Mouse (Mus musculus) liver, adult (tissue): ENCODE data around the gene Vcl.

ENCODE experiments used
- GATA4 ChIP-seq: IDR thresholded peaks from 2 replicates; pipeline ENCODE4 v1.6.1; 2014; ENCODE audit warnings: mild to moderate bottlenecking, low read length; ENCODE audit not compliant: insufficient replicate concordance

Gene Vcl

GRCm38 (mm10) chr14:20983832-20984231 is 54.6 kb downstream of the Vcl start:
- peak; percentile 83; the same call in 1 of the 2 replicates for TF ChIP-seq GATA4

GRCm38 (mm10) chr14:20985482-20985881 is 56.3 kb downstream of the Vcl start:
- no peak for TF ChIP-seq GATA4

GRCm38 (mm10) chr14:20991492-20991891 is 62.3 kb downstream of the Vcl start:
- no peak for TF ChIP-seq GATA4

DNA sequence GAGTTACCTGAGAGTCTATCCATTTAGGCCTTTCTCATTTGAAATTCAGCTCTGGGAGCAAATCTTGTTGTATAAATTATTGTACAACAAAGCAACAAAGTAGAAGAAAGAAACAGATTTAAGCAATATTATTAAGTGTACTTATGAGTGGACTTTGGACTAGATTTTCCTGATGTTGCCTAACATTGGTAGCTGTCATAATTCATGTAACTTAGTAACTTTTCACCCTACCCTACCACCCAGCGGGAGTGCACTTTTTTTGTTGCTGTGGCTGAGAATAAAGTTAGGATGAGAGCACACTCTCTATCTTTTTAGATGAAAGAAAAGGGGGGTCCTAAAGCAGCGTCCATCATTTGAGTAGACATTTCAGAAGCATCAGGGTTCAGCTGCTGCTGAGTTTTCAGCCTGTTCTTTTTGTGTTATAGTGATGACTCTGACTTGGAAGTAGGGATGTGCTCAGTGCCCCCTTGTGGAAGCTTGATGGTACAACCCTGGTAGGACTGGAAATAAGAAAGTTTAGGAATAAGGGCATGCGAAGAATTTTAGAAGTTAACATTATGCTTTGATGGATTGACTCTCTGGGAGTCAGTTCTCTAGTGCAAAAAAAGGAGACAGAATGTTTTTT is 64.0 kb downstream of the Vcl start:
- no peak for TF ChIP-seq GATA4

GRCm38 (mm10) chr14:20994475-20994874 is 65.3 kb downstream of the Vcl start:
- TF ChIP-seq GATA4: peak; percentile 73; the same call in 1 of the 2 replicates

DNA sequence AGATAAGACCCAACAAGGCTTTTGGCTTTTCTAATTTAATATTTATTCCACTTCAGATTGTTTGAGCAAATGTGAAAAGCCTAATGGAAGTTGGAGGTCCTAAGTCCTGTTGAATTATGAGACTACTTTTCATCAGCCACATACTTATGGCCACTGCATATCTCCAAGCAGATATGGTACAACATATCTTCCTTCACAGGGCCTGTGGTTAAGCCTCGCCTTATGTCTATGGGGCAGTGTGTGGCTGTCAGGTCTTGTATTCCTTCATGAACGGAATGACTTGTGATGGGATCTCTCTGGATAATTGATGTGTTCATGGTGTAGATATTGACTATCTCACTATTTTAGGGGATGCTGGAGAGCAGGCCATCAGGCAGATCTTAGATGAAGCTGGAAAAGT is 66.3 kb downstream of the Vcl start:
- TF ChIP-seq GATA4: no peak

DNA sequence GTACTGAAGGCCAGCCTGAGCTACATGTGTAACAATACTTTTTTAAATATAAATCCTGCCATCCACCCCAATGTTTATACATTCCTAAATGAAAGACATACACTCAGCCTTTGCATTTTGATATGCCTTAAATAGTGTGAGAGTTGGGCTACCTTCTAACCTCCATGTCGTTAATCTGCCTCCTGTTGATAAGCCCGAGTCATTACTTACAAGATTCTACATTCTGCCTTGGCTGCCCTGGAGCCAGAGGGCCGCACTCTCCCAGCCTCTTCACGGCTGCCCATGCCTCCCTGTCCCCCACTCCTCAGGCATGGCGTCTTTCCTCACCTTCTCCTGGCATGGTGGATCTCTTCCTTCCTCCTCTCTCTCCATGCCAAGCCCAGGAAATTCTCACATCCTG is 67.2 kb downstream of the Vcl start:
- no peak for TF ChIP-seq GATA4

- TF ChIP-seq GATA4: no peak
Observed at GRCm38 (mm10) chr14:20997548-20997947, 68.3 kb downstream of the Vcl start.

GRCm38 (mm10) chr14:20999617-21000016 is 70.4 kb downstream of the Vcl start:
- no peak for TF ChIP-seq GATA4

DNA sequence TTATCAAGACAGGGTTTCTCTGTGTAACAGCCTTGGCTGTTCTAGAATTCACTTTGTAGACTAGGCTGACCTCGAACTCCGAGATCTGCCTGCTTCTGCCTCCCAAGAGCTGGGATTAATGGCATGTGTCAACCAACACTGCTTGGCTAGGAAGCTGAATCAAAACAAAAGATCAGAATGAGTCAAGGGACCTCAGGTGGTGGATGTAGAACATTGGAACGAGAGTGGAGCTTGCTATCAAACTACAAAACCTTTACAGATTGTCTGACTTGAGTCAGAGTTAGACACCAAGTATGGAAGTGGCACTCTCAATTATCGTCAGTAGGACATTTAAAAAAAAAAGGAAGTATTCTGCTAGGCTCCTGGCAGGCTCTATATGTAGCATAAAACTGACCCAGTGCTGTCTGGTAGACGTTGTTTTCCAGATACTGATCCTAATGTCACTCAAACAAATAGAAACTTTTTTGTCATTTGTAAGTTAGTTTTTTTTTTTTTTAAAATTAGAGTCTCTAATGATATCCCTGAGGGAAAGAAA is 84.7 kb downstream of the Vcl start:
- TF ChIP-seq GATA4: no peak

DNA sequence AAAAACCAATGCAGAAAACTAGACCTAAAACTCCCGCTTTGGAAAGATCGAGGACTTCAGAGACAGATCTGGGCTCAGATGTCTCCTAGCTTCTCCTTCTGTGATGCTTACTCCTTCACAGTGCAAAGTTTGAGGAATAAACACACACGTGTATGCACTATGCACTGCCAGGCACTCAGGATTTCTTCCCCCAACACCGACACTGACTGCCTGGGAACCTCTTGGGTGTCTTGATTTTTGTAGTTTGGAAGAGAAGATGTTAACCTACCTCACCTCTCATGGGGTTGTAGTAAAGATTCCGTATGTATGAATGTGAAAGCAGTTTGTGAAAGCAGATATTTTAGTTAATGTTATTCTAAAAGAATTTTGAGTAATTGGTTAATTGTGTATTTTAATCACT is 88.7 kb downstream of the Vcl start:
- TF ChIP-seq GATA4: no peak

- no peak for TF ChIP-seq GATA4
Observed at GRCm38 (mm10) chr14:21018977-21019376, 89.8 kb downstream of the Vcl start.

DNA sequence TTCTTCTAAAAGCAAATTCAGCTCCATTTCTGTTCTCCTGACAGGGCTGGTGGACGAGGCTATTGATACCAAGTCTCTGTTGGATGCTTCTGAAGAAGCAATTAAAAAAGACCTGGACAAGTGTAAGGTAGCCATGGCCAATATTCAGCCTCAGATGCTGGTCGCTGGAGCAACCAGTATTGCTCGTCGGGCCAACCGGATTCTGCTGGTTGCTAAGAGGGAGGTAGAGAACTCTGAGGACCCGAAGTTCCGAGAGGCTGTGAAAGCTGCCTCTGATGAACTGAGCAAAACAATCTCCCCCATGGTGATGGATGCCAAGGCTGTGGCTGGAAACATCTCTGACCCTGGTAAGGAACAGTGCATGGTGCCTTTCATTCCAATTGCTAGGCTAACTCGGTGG is 91.2 kb downstream of the Vcl start:
- no peak for TF ChIP-seq GATA4

DNA sequence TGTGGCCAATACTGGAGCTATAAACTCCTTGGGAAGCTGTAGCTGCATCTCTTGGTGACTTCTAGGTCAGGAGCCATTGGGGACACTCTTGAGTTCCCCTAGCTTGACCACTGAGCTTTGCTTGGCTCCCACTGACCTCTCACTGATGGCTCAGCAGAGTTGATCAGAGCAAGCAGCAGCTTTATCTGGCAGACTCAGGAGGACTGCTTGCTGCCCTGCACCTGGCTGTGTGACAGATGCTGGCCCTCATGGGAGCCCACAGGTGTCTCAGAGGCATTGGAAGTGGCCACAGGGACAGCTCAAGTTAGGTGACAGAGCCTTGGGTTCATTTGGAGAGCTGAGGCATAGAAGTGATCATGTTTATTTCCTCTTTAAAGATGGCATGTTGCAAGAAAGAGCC is 98.3 kb downstream of the Vcl start:
- no peak for TF ChIP-seq GATA4

GRCm38 (mm10) chr14:21029025-21029659 is 99.9 kb downstream of the Vcl start:
- no peak for TF ChIP-seq GATA4

DNA sequence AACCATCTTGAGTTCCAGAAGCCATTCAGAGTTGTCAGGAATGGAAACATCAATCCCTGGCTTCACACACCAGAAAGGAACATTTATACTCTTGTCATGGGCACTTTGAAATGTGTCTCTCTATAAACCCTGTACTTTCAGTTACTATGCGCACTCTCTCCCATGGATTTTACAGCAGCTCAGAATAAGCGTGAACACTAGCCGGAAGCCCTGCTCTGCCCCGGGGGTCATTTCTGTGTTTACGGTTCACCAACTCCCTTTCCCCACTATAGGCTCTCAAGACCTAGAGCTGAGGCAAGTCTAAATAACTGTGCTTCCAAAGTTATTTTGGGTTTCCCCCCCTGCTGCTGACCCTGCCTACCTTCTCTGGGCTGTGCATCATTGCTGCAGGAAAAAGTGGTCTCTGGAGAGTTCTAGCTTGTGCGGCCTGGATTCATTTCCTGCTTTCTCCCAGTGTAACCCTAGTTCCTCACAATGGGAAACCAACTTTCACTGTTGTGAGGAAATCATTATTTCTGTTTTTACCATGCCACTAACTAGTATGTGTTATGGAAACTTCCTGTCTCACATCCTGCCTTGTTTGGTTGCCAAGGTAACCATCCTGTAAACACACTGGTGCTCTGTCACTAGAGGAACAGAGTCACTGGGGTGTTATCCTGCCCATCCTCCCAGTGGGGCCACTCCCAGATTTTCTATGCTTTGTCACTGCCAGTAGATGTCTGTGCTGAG is 102.7 kb downstream of the Vcl start:
- no peak for TF ChIP-seq GATA4
